In genomic region chr2:181102161-181102560, GRCm38 (mm10) we compare ENCODE assay signal across 16 mouse cellular contexts. TPM values are rescaled to one million over a fixed set of nuclear protein-coding genes. Genes with fewer than 3 reads are reported as not detected.
A peak's percentile ranks its signal among the peaks of the same experiment; 100 is the strongest.
DNase-seq lines count a peak whose midpoint lies in the region; ATAC-seq lines count a peak whose summit lies in the region.
"Had no signal": no experiment of that assay in that cellular context is flagged by ENCODE, and none has a peak within 500 bp of the region (broad histone marks: within the 10 kb centered on the region; RNA-seq: fewer than 3 reads in every experiment).

No protein-coding gene starts in this region.

- peak; percentile 58 for ATAC-seq in forebrain, embryonic 14.5 days
- peak; percentile 30; the same call in 1 of the 2 replicates for ATAC-seq in midbrain, embryonic 12.5 days (ENCODE audit: low FRiP score, low read depth)

- H3K4me3 ChIP-seq in forebrain, embryonic 14.5 days (ENCODE audit: low read depth, low read length) = no peak overlapping the region
- H3K4me3 ChIP-seq in midbrain, embryonic 12.5 days = no peak overlapping the region
- no peak overlapping the region for H3K4me3 ChIP-seq in limb, embryonic 10.5 days
- H3K4me3 ChIP-seq: embryonic facial prominence, embryonic 13.5 days; gastrocnemius, adult 2 months; heart, embryonic 15.5 days; limb, embryonic 15.5 days had no signal

- no peak overlapping the region for H3K4me2 ChIP-seq in forebrain, embryonic 14.5 days (ENCODE audit: low read length)
- no peak overlapping the region for H3K4me2 ChIP-seq in midbrain, embryonic 12.5 days (replicated peaks)
- H3K4me2 ChIP-seq: embryonic facial prominence, embryonic 13.5 days; heart, embryonic 15.5 days; limb, embryonic 15.5 days had no signal

- DNase-seq in adrenal gland, adult 2 months = peak; percentile 51
- peak; percentile 20 for DNase-seq in adrenal gland, postnatal 25 days
- DNase-seq in forebrain, embryonic 14.5 days (ENCODE audit: low spot score) = no peak
- no peak for DNase-seq in thymus, postnatal 0 days (ENCODE audit: low spot score)
- no peak for DNase-seq in thymus, adult 18-20 months
- DNase-seq in urinary bladder, postnatal 36 days (ENCODE audit: low spot score in 2 of 2) = no peak
- DNase-seq in limb, embryonic 10.5 days (ENCODE audit: low spot score) = no peak
- DNase-seq: gastrocnemius, adult 2 months; kidney, adult 11 months; lung, postnatal 14 days had no signal

- 6% methylated on average over 2 of the region's 2 CpGs for WGBS in forebrain, embryonic 14.5 days
- 19% methylated on average over 2 of the region's 2 CpGs for WGBS in midbrain, embryonic 12.5 days
- 57% methylated on average over 2 of the region's 2 CpGs for WGBS in limb, embryonic 10.5 days

- H3K4me1 ChIP-seq in forebrain, embryonic 14.5 days (ENCODE audit: control insufficient read depth, insufficient read depth, low read length) = no peaks in the 10 kb centered on the region
- H3K4me1 ChIP-seq in midbrain, embryonic 12.5 days = peaks cover 12% of the 10 kb centered on the region
- H3K4me1 ChIP-seq in limb, embryonic 10.5 days = peaks cover 8% of the 10 kb centered on the region; the same call in 1 of the 2 replicates
- H3K4me1 ChIP-seq: embryonic facial prominence, embryonic 13.5 days; heart, embryonic 15.5 days; limb, embryonic 15.5 days had no signal

- peaks cover 3% of the 10 kb centered on the region; the same call in 1 of the 2 replicates for H3K36me3 ChIP-seq in forebrain, embryonic 14.5 days (ENCODE audit: control insufficient read depth, insufficient read depth, low read length)
- H3K36me3 ChIP-seq in midbrain, embryonic 12.5 days = no peaks in the 10 kb centered on the region
- H3K36me3 ChIP-seq in limb, embryonic 10.5 days = no peaks in the 10 kb centered on the region
- H3K36me3 ChIP-seq: embryonic facial prominence, embryonic 13.5 days; heart, embryonic 15.5 days; limb, embryonic 15.5 days had no signal

- no peaks in the 10 kb centered on the region for H3K27me3 ChIP-seq in forebrain, embryonic 14.5 days (replicated peaks; ENCODE audit: control insufficient read depth, insufficient read depth, low read length)
- H3K27me3 ChIP-seq in midbrain, embryonic 12.5 days = no peaks in the 10 kb centered on the region
- H3K27me3 ChIP-seq in limb, embryonic 10.5 days (ENCODE audit: low read depth, poor library complexity, severe bottlenecking) = no peaks in the 10 kb centered on the region
- H3K27me3 ChIP-seq: embryonic facial prominence, embryonic 13.5 days; limb, embryonic 15.5 days had no signal

- H3K9me3 ChIP-seq in forebrain, embryonic 14.5 days (replicated peaks; ENCODE audit: control insufficient read depth, low read length) = no peaks in the 10 kb centered on the region
- H3K9me3 ChIP-seq in midbrain, embryonic 12.5 days = no peaks in the 10 kb centered on the region
- H3K9me3 ChIP-seq in limb, embryonic 10.5 days (replicated peaks) = no peaks in the 10 kb centered on the region
- H3K9me3 ChIP-seq: embryonic facial prominence, embryonic 13.5 days; heart, embryonic 15.5 days; limb, embryonic 15.5 days had no signal

- peak overlapping the region; percentile 6; the same call in 1 of the 2 replicates for H3K27ac ChIP-seq in forebrain, embryonic 14.5 days (ENCODE audit: low read depth, low read length)
- H3K27ac ChIP-seq in midbrain, embryonic 12.5 days (replicated peaks) = 0 out of 2 replicates have a peak overlapping the region, but pooled peaks have one; percentile 0
- no peak overlapping the region for H3K27ac ChIP-seq in limb, embryonic 10.5 days
- H3K27ac ChIP-seq: embryonic facial prominence, embryonic 13.5 days; gastrocnemius, adult 2 months; heart, embryonic 15.5 days; limb, embryonic 15.5 days; stomach, postnatal 0 days had no signal

- H3K9ac ChIP-seq in forebrain, embryonic 14.5 days (ENCODE audit: low read length) = no peak overlapping the region
- H3K9ac ChIP-seq in midbrain, embryonic 12.5 days (replicated peaks) = no peak overlapping the region
- H3K9ac ChIP-seq: embryonic facial prominence, embryonic 13.5 days; heart, embryonic 15.5 days; limb, embryonic 15.5 days had no signal

RNA-seq across cellular contexts. Expression of gene Kcnq2, which starts 32.9 kb away (rescaled TPM):
- 1 to 10 TPM; 5.2 to 5.4 TPM for total RNA-seq in adrenal gland, adult 2 months (2021)
- 2.8 and 3.7 TPM in 2 replicates for polyA plus RNA-seq in adrenal gland, adult 2 months (2012; rRNA removed)
- 3.7 and 6.3 TPM in 2 replicates for total RNA-seq in adrenal gland, postnatal 25 days (2021)
- polyA plus RNA-seq in forebrain, embryonic 14.5 days (2014; fragmentation: Nextera tagmentation; extraction: Ambion mirVana) = 22.8 and 31.2 TPM in 2 replicates
- 30.7 and 34.3 TPM in 2 replicates for polyA plus RNA-seq in midbrain, embryonic 12.5 days (2016; fragmentation: Nextera tagmentation; extraction: Ambion mirVana)
- 0.07 and 0.10 TPM in 2 replicates for polyA plus RNA-seq in thymus, postnatal 0 days (2015; fragmentation: Nextera tagmentation; extraction: Ambion mirVana)
- polyA plus RNA-seq in limb, embryonic 10.5 days (2016; fragmentation: Nextera tagmentation; extraction: Ambion mirVana) = 0.10 and 0.20 TPM in 2 replicates
- total RNA-seq: gastrocnemius, adult 2 months; neutrophil, adult 5-6 weeks had no signal

RNA-seq across cellular contexts. Expression of gene Eef1a2, which starts 54.7 kb away (rescaled TPM):
- 10 to 100 TPM; 44.0 to 65.9 TPM for total RNA-seq in adrenal gland, adult 2 months (2021)
- 30.4 and 42.9 TPM in 2 replicates for polyA plus RNA-seq in adrenal gland, adult 2 months (2012; rRNA removed)
- 38.2 and 49.3 TPM in 2 replicates for total RNA-seq in adrenal gland, postnatal 25 days (2021)
- polyA plus RNA-seq in forebrain, embryonic 14.5 days (2014; fragmentation: Nextera tagmentation; extraction: Ambion mirVana) = 5.1 and 5.9 TPM in 2 replicates
- 1.4 and 1.6 TPM in 2 replicates for polyA plus RNA-seq in midbrain, embryonic 12.5 days (2016; fragmentation: Nextera tagmentation; extraction: Ambion mirVana)
- polyA plus RNA-seq in thymus, postnatal 0 days (2015; fragmentation: Nextera tagmentation; extraction: Ambion mirVana) = not detected in 2 replicates
- not detected in 2 replicates for polyA plus RNA-seq in limb, embryonic 10.5 days (2016; fragmentation: Nextera tagmentation; extraction: Ambion mirVana)
- total RNA-seq: neutrophil, adult 5-6 weeks had no signal
- polyA plus RNA-seq: limb, embryonic 15.5 days had no signal

RNA-seq across cellular contexts. Expression of gene Chrna4, which starts 58.8 kb away (rescaled TPM):
- 10 to 100 TPM in 1 of 2 experiments, 1 to 10 TPM in 1; 6.5 to 35.4 TPM for total RNA-seq in adrenal gland, adult 2 months (2021)
- 8.9 and 13.8 TPM in 2 replicates for polyA plus RNA-seq in adrenal gland, adult 2 months (2012; rRNA removed)
- 9.9 and 19.2 TPM in 2 replicates for total RNA-seq in adrenal gland, postnatal 25 days (2021)
- 13.1 and 14.3 TPM in 2 replicates for polyA plus RNA-seq in forebrain, embryonic 14.5 days (2014; fragmentation: Nextera tagmentation; extraction: Ambion mirVana)
- polyA plus RNA-seq in midbrain, embryonic 12.5 days (2016; fragmentation: Nextera tagmentation; extraction: Ambion mirVana) = 43.2 and 44.3 TPM in 2 replicates
- polyA plus RNA-seq in thymus, postnatal 0 days (2015; fragmentation: Nextera tagmentation; extraction: Ambion mirVana) = 0.14 and 0.38 TPM in 2 replicates
- polyA plus RNA-seq in limb, embryonic 10.5 days (2016; fragmentation: Nextera tagmentation; extraction: Ambion mirVana) = 0.65 and 1.3 TPM in 2 replicates
- total RNA-seq: gastrocnemius, adult 2 months; neutrophil, adult 5-6 weeks had no signal

Comparison
In these comparisons a context has a peak if more than half of its experiments do, and no peak if none do; other contexts are left out.
1. DNase-seq: peak in adrenal gland, adult 2 months (single experiment) and adrenal gland, postnatal 25 days (single experiment); none in forebrain, embryonic 14.5 days (single experiment), thymus, postnatal 0 days (single experiment), thymus, adult 18-20 months (0 of 2), urinary bladder, postnatal 36 days (0 of 2) and limb, embryonic 10.5 days (single experiment).